Mouse (Mus musculus) ES-E14 (cell line): ENCODE data around the gene Wfdc3.

Experiments
- CHD2 ChIP-seq: IDR thresholded peaks from 2 replicates; pipeline ENCODE4 v1.6.1; 2014; ENCODE audit warnings: mild to moderate bottlenecking, low read depth, low read length, inconsistent platforms
- HCFC1 ChIP-seq: IDR thresholded peaks from 2 replicates; pipeline ENCODE4 v1.6.1; 2012; ENCODE audit warnings: low read length, inconsistent platforms, borderline replicate concordance; ENCODE audit not compliant: insufficient read depth
- MAFK ChIP-seq: IDR thresholded peaks from 2 replicates; pipeline ENCODE4 v1.6.1; 2014; ENCODE audit warnings: mild to moderate bottlenecking, low read depth, low read length, inconsistent platforms; ENCODE audit not compliant: insufficient read depth
- ZC3H11A ChIP-seq: IDR thresholded peaks from 2 replicates; pipeline ENCODE4 v1.6.1; 2012; ENCODE audit warnings: low read depth, mild to moderate bottlenecking, inconsistent platforms, low read length, borderline replicate concordance
- ZNF384 ChIP-seq: IDR thresholded peaks from 2 replicates; pipeline ENCODE4 v1.6.1; 2012; ENCODE audit warnings: low read depth, low read length, inconsistent platforms

GRCm38 (mm10) chr2:164733259-164733658 lies 12.5 kb downstream of the Wfdc3 start:
- no peak for TF ChIP-seq HCFC1
- no peak for TF ChIP-seq CHD2
- no peak for TF ChIP-seq ZC3H11A
- TF ChIP-seq MAFK = no peak
- TF ChIP-seq ZNF384 = no peak
